Mouse (Mus musculus): ENCODE data around the gene Scaf4. TPM values are rescaled to one million over a fixed set of nuclear protein-coding genes. Genes with fewer than 3 reads are reported as not detected.

Scaf4 gene
- polyA plus RNA-seq, 1 experiment from 2014 or later, result 17.5 TPM

DNA sequence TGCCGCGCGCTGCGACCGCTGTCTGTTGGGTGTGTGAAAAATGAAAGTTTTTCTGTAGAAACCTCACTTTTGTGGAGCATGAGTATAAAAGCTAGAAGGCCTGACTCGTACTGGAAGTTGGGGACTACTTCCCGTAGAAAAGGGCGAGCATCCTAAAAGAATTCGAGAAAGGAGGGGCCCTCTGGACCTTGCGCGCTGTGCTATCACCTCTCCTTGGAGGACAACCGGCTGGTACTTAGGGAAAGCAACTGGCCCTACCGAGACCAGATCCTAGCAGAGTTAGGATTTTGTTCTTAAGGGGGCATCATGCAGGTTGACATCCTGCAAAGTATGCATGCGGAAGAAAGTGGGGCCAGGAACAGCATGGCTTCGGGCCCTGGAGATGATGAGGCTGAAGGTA is 613 bp upstream of the Scaf4 start:
- WGBS, result 3% methylated on average over 15 of the region's 15 CpGs
- ATAC-seq (ENCODE audit: insufficient number of reproducible peaks, insufficient read depth, low FRiP score, low read depth), result no peak
- peak overlapping the region; percentile 70 to 97 for H3K27ac ChIP-seq (replicated peaks in 1 of 2; ENCODE audit: control insufficient read depth in 1 of 2, insufficient read depth in 1 of 2, low read depth in 2 of 2, low read length in 2 of 2)
- H3K4me1 ChIP-seq (ENCODE audit: control insufficient read depth in 2 of 2, insufficient read depth in 2 of 2, low read length in 2 of 2), result peaks cover 9 to 38% of the 10 kb centered on the region in 2 experiments
- peak overlapping the region; percentile 73 to 76 for H3K4me3 ChIP-seq (ENCODE audit: control insufficient read depth in 1 of 2, insufficient read depth in 1 of 2, low read depth in 1 of 2, low read length in 2 of 2)
- H3K27me3 ChIP-seq (ENCODE audit: control insufficient read depth, insufficient read depth, low read length), result no peaks in the 10 kb centered on the region
- no peaks in the 10 kb centered on the region for H3K9me3 ChIP-seq (ENCODE audit: control insufficient read depth, low read length)
- peak overlapping the region; percentile 87 for H3K4me2 ChIP-seq (ENCODE audit: low read length)
- no peaks in the 10 kb centered on the region for H3K36me3 ChIP-seq (ENCODE audit: control insufficient read depth, insufficient read depth, low read length)
- peak overlapping the region; percentile 90 for H3K9ac ChIP-seq (ENCODE audit: low read length)

DNA sequence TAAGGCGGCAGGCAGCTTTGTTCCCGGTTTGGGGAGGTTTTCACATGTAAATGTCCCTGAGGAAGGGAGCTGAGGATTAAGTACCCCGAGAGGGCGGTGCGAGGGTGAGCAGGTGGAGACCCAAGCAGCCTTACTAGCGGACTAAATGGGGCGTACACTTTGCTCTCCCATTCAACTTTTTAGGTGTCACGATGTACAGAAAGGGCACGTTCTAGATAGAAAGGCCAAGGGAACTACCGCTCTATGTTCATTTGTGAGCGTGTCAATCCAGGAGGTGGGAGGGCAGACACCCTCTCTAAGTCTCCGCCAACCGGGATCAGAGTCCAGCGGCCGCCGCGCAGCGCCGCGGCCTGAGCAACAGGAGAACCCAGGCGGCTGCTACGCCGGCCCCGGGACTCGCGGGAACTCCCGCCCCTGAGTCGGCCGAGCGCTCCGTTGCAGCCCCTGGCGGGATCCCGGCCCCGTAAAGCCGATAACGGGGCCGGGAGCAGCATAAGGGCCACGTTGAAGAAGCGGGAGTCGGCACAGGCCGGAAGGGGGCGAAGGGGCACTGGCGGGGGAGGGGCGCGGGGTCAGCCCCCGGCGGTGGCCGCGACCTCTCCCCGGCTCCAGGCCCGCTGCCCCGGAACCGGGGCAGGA is 918 bp downstream of the Scaf4 start:
- under 1% methylated on average over 52 of the region's 53 CpGs for WGBS
- H3K27ac ChIP-seq (replicated peaks in 1 of 2; ENCODE audit: control insufficient read depth in 1 of 2, insufficient read depth in 1 of 2, low read depth in 2 of 2, low read length in 2 of 2), result peak overlapping the region; percentile 83 to 97
- H3K4me1 ChIP-seq (ENCODE audit: control insufficient read depth in 2 of 2, insufficient read depth in 2 of 2, low read length in 2 of 2), result peaks cover 11 to 51% of the 10 kb centered on the region in 2 experiments
- H3K27me3 ChIP-seq (ENCODE audit: control insufficient read depth, insufficient read depth, low read length), result no peaks in the 10 kb centered on the region
- H3K36me3 ChIP-seq (ENCODE audit: control insufficient read depth, insufficient read depth, low read length), result no peaks in the 10 kb centered on the region
- ATAC-seq (ENCODE audit: insufficient number of reproducible peaks, insufficient read depth, low FRiP score, low read depth), result peak; percentile 25
- H3K4me2 ChIP-seq (ENCODE audit: low read length), result peak overlapping the region; percentile 87
- H3K4me3 ChIP-seq (ENCODE audit: control insufficient read depth in 1 of 2, insufficient read depth in 1 of 2, low read depth in 1 of 2, low read length in 2 of 2), result peak overlapping the region; percentile 73 to 85
- H3K9ac ChIP-seq (ENCODE audit: low read length), result peak overlapping the region; percentile 90
- H3K9me3 ChIP-seq (ENCODE audit: control insufficient read depth, low read length), result no peaks in the 10 kb centered on the region

DNA sequence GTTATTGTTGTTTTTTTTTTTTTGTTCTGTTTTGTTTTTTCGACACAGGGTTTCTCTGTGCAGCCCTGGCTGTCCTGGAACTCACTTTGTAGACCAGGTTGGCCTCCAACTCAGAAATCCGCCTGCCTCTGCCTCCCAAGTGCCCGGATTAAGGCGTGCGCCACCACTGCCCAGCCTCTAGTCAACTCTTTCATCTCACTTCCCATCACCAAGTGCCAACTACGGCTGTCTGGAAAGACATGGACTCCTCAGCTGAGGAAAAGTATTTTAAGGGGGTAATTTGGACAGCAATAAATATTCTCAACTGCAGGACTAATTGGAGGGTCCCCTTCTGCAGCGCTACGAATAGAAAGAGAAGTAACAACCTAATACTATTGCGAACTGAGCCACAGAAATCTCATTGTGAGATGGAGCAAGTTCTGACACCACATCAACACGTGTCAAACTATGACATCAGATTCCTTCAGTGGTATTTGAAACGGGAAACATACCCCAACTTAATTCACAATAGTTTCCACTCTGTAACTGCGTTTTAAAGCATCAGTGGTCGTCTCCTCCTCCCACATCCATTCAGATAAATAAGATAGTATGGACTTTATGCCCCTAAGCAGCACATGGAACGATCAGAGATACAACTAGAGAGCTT is 1.6 kb downstream of the Scaf4 start:
- peak overlapping the region in 1 of 2 experiments; percentile 97; a peak in 2 of 4 replicates for H3K27ac ChIP-seq (replicated peaks in 1 of 2; ENCODE audit: control insufficient read depth in 1 of 2, insufficient read depth in 1 of 2, low read depth in 2 of 2, low read length in 2 of 2)

DNA sequence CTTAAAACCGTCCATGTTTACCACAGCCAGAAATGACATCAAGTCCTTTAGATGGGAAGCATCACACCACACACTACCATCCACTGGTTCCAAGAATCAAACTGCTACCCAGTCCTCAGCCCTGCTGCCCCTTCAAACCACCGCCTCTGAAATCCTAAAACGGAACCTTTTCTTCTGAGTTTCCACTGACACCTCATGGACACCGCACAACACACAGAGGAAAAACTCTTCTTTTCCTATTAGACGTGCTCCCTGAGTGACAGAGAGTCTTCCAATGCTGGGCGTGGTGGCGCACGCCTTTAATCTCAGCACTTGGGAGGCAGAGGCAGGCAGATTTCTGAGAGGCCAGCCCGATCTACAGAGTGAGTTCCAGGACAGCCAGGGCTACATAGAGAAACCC is 2.9 kb downstream of the Scaf4 start:
- Histone ChIP-seq H3K4me2 (ENCODE audit: low read length) (no peak overlapping the region), H3K9me3 (ENCODE audit: control insufficient read depth, low read length) (no peaks in the 10 kb centered on the region), H3K27me3 (ENCODE audit: control insufficient read depth, insufficient read depth, low read length) (no peaks in the 10 kb centered on the region), H3K27ac (replicated peaks in 1 of 2; ENCODE audit: control insufficient read depth in 1 of 2, insufficient read depth in 1 of 2, low read depth in 2 of 2, low read length in 2 of 2) (no peak overlapping the region), H3K4me1 (ENCODE audit: control insufficient read depth in 2 of 2, insufficient read depth in 2 of 2, low read length in 2 of 2) (peaks cover 11 to 51% of the 10 kb centered on the region in 2 experiments), H3K4me3 (ENCODE audit: control insufficient read depth in 1 of 2, insufficient read depth in 1 of 2, low read depth in 1 of 2, low read length in 2 of 2) (no peak overlapping the region), H3K36me3 (ENCODE audit: control insufficient read depth, insufficient read depth, low read length) (no peaks in the 10 kb centered on the region), H3K9ac (ENCODE audit: low read length) (no peak overlapping the region)
- ATAC-seq (ENCODE audit: insufficient number of reproducible peaks, insufficient read depth, low FRiP score, low read depth), result no peak
- WGBS, result 83% methylated on average over 9 of the region's 9 CpGs

More for the DNA sequence above, 1.6 kb downstream of the Scaf4 start:
- Histone ChIP-seq H3K4me3 (ENCODE audit: control insufficient read depth in 1 of 2, insufficient read depth in 1 of 2, low read depth in 1 of 2, low read length in 2 of 2) (peak overlapping the region; percentile 73 to 85), H3K9ac (ENCODE audit: low read length) (peak overlapping the region; percentile 90), H3K9me3 (ENCODE audit: control insufficient read depth, low read length) (no peaks in the 10 kb centered on the region), H3K36me3 (ENCODE audit: control insufficient read depth, insufficient read depth, low read length) (no peaks in the 10 kb centered on the region), H3K4me1 (ENCODE audit: control insufficient read depth in 2 of 2, insufficient read depth in 2 of 2, low read length in 2 of 2) (peaks cover 11 to 51% of the 10 kb centered on the region in 2 experiments), H3K27me3 (ENCODE audit: control insufficient read depth, insufficient read depth, low read length) (no peaks in the 10 kb centered on the region), H3K4me2 (ENCODE audit: low read length) (peak overlapping the region; percentile 87)
- ATAC-seq (ENCODE audit: insufficient number of reproducible peaks, insufficient read depth, low FRiP score, low read depth), result no peak
- 30% methylated on average over 14 of the region's 14 CpGs for WGBS

DNA sequence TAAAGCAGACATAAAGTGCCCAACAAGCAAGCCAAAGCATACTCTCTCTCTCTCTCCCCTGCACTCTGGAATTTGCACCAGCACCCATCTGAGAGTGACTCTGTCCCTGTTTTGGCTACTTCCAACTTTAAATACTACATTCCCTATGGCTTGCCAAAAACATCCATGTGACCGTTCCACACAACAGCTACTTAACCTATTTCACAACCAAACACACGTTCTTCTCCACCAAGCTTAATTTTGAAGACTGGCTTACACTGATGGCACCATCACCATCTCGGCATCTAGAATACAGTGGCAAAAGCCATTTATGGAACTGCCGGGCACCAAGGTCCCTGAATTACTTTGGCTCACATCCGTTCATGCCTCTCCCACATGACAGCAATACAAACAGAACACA is 3.3 kb downstream of the Scaf4 start:
- ATAC-seq (ENCODE audit: insufficient number of reproducible peaks, insufficient read depth, low FRiP score, low read depth), result no peak
- Histone ChIP-seq H3K27me3 (ENCODE audit: control insufficient read depth, insufficient read depth, low read length) (no peaks in the 10 kb centered on the region), H3K4me2 (ENCODE audit: low read length) (no peak overlapping the region), H3K9me3 (ENCODE audit: control insufficient read depth, low read length) (no peaks in the 10 kb centered on the region), H3K4me3 (ENCODE audit: control insufficient read depth in 1 of 2, insufficient read depth in 1 of 2, low read depth in 1 of 2, low read length in 2 of 2) (no peak overlapping the region), H3K4me1 (ENCODE audit: control insufficient read depth in 2 of 2, insufficient read depth in 2 of 2, low read length in 2 of 2) (peaks cover 11 to 51% of the 10 kb centered on the region in 2 experiments), H3K9ac (ENCODE audit: low read length) (no peak overlapping the region), H3K27ac (replicated peaks in 1 of 2; ENCODE audit: control insufficient read depth in 1 of 2, insufficient read depth in 1 of 2, low read depth in 2 of 2, low read length in 2 of 2) (no peak overlapping the region), H3K36me3 (ENCODE audit: control insufficient read depth, insufficient read depth, low read length) (no peaks in the 10 kb centered on the region)
- 65% methylated on average over 5 of the region's 5 CpGs for WGBS

DNA sequence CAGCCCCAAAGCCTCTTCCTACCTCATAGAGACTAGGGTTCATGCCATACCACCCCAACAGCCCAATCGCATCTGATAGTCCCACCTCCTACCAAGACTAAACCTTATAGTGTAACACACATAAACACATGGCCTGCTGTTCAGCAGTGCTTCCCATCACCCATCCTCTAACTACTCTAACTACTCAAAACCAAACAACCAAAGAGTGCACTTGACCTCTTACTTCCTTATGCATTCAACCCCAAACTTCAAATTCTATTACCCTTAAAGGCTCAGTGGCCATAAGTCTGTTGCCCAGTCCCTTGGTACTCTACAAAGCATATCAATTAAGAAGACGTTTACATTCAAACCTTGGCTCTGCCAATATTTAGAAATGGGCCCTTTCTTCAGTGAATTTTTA is 3.8 kb downstream of the Scaf4 start:
- Histone ChIP-seq H3K9ac (ENCODE audit: low read length) (no peak overlapping the region), H3K4me2 (ENCODE audit: low read length) (no peak overlapping the region), H3K4me1 (ENCODE audit: control insufficient read depth in 2 of 2, insufficient read depth in 2 of 2, low read length in 2 of 2) (peaks cover 11 to 55% of the 10 kb centered on the region in 2 experiments), H3K36me3 (ENCODE audit: control insufficient read depth, insufficient read depth, low read length) (no peaks in the 10 kb centered on the region), H3K9me3 (ENCODE audit: control insufficient read depth, low read length) (no peaks in the 10 kb centered on the region), H3K27ac (replicated peaks in 1 of 2; ENCODE audit: control insufficient read depth in 1 of 2, insufficient read depth in 1 of 2, low read depth in 2 of 2, low read length in 2 of 2) (no peak overlapping the region), H3K27me3 (ENCODE audit: control insufficient read depth, insufficient read depth, low read length) (no peaks in the 10 kb centered on the region), H3K4me3 (ENCODE audit: control insufficient read depth in 1 of 2, insufficient read depth in 1 of 2, low read depth in 1 of 2, low read length in 2 of 2) (no peak overlapping the region)
- no peak for ATAC-seq (ENCODE audit: insufficient number of reproducible peaks, insufficient read depth, low FRiP score, low read depth)
- WGBS, result 68% methylated on average over 2 of the region's 2 CpGs

DNA sequence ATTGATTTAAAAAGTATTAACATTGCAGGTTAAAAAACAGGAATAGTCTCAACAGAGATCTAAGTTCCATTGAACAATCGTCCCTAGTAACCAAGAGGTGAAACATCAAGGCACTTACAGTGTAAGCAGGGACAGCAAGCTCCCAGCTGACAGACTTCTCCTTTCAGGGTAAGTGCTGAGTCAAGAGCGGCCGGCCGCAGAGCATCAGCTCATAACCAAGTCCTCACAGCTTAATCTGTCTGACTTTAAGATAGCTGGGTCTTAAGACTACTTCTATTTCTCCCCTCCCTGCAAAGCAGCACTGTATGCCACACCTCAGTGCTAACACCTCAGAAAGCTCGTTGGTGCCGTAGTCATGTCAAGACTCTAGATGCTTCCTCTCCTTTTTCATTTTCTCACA is 5.2 kb downstream of the Scaf4 start:
- Histone ChIP-seq H3K9me3 (ENCODE audit: control insufficient read depth, low read length) (no peaks in the 10 kb centered on the region), H3K4me3 (ENCODE audit: control insufficient read depth in 1 of 2, insufficient read depth in 1 of 2, low read depth in 1 of 2, low read length in 2 of 2) (no peak overlapping the region), H3K36me3 (ENCODE audit: control insufficient read depth, insufficient read depth, low read length) (no peaks in the 10 kb centered on the region), H3K27me3 (ENCODE audit: control insufficient read depth, insufficient read depth, low read length) (no peaks in the 10 kb centered on the region), H3K9ac (ENCODE audit: low read length) (no peak overlapping the region), H3K27ac (replicated peaks in 1 of 2; ENCODE audit: control insufficient read depth in 1 of 2, insufficient read depth in 1 of 2, low read depth in 2 of 2, low read length in 2 of 2) (no peak overlapping the region), H3K4me2 (ENCODE audit: low read length) (peak overlapping the region; percentile 24), H3K4me1 (ENCODE audit: control insufficient read depth in 2 of 2, insufficient read depth in 2 of 2, low read length in 2 of 2) (peaks cover 8 to 51% of the 10 kb centered on the region in 2 experiments)
- no peak for ATAC-seq (ENCODE audit: insufficient number of reproducible peaks, insufficient read depth, low FRiP score, low read depth)
- 15% methylated on average over 6 of the region's 6 CpGs for WGBS

Measured in heart, embryonic 14.5 days (tissue).